Mouse (Mus musculus) small intestine, adult 2 months (tissue): ENCODE measurements at regions not wholly inside any gene's neighbourhood (a gene's known extent, or its start where the extent isn't known, plus 50 kb on each side); places are given as distances from the start of the nearest gene placed in this dataset.

Source experiments
- H3K27ac ChIP-seq: fragments of 200-500 bp; 2 replicates; pipeline ENCODE4 v1.5.1; 2012; ENCODE audit warnings: low read depth, low read length, control low read depth, inconsistent platforms; ENCODE audit not compliant: insufficient read depth
- H3K27me3 ChIP-seq: fragments of 200-500 bp; 2 replicates; pipeline ENCODE4 v1.6.1; 2012; ENCODE audit warnings: mild to moderate bottlenecking, moderate library complexity, low read length, inconsistent platforms; ENCODE audit not compliant: control insufficient read depth, insufficient read depth
- H3K36me3 ChIP-seq: fragments of 200-500 bp; 2 replicates; pipeline ENCODE4 v1.6.1; 2012; ENCODE audit warnings: mild to moderate bottlenecking, low read length, control low read depth, inconsistent platforms; ENCODE audit not compliant: control insufficient read depth, insufficient read depth
- H3K4me1 ChIP-seq: fragments of 200-500 bp; 2 replicates; pipeline ENCODE4 v1.6.1; 2012; ENCODE audit warnings: low read length, inconsistent platforms, mixed read lengths; ENCODE audit not compliant: control insufficient read depth, insufficient read depth, insufficient read length
- H3K4me3 ChIP-seq: fragments of 200-500 bp; 2 replicates; pipeline ENCODE4 v1.5.1; 2012; ENCODE audit warnings: low read depth, mild to moderate bottlenecking, control low read depth, inconsistent platforms, low read length, moderate library complexity
- CTCF ChIP-seq: fragments of 200-500 bp; IDR thresholded peaks from 2 replicates; pipeline ENCODE4 v1.5.1; 2012; ENCODE audit warnings: low read depth, mild to moderate bottlenecking, control low read depth, inconsistent platforms, low read length, moderate library complexity, mixed read lengths; ENCODE audit not compliant: insufficient replicate concordance, insufficient read length; ENCODE audit errors: extremely low read depth
- POLR2A ChIP-seq: fragments of 200-500 bp; IDR thresholded peaks from 2 replicates; pipeline ENCODE4 v1.6.1; 2012; ENCODE audit warnings: low read depth, mild to moderate bottlenecking, control low read depth, inconsistent platforms, low read length, moderate library complexity
- WGBS: fragments of 180-500 bp; shearing (Covaris S2); methylation state at CpG from one replicate; pipeline ENCODE4 v1.1.7; 2018; 5-methylcytosine and 5-hydroxymethylcytosine counted together

- no peak for TF ChIP-seq POLR2A
- no peak for TF ChIP-seq CTCF
- no peak overlapping the region for H3K4me3 ChIP-seq
- H3K36me3 ChIP-seq, result no peaks in the 10 kb centered on the region
- no peaks in the 10 kb centered on the region for H3K27me3 ChIP-seq
- H3K4me1 ChIP-seq, result peaks cover 9% of the 10 kb centered on the region; the same call in 1 of the 2 replicates
- H3K27ac ChIP-seq, result no peak overlapping the region
- 21% methylated on average over 1 of the region's 1 CpGs for WGBS
These were observed 62.1 kb downstream of the P2ry1 start for GRCm38 (mm10) chr3:61064720-61065119.

- Histone ChIP-seq H3K4me1 (peaks cover 9% of the 10 kb centered on the region; the same call in 1 of the 2 replicates), H3K4me3 (no peak overlapping the region), H3K27me3 (no peaks in the 10 kb centered on the region), H3K27ac (no peak overlapping the region), H3K36me3 (no peaks in the 10 kb centered on the region)
- 36% methylated on average over 1 of the region's 1 CpGs for WGBS
- TF ChIP-seq POLR2A, result no peak
- TF ChIP-seq CTCF, result no peak
These were observed 64.5 kb downstream of the P2ry1 start for GRCm38 (mm10) chr3:61067067-61067466.

GRCm38 (mm10) chr3:61068229-61068628, 65.6 kb downstream of the P2ry1 start:
- Histone ChIP-seq H3K36me3 (no peaks in the 10 kb centered on the region), H3K4me3 (no peak overlapping the region), H3K27me3 (no peaks in the 10 kb centered on the region), H3K27ac (peak overlapping the region; percentile 40; the same call in 1 of the 2 replicates), H3K4me1 (peaks cover 9% of the 10 kb centered on the region; the same call in 1 of the 2 replicates)
- TF ChIP-seq POLR2A (no peak), CTCF (no peak)

DNA sequence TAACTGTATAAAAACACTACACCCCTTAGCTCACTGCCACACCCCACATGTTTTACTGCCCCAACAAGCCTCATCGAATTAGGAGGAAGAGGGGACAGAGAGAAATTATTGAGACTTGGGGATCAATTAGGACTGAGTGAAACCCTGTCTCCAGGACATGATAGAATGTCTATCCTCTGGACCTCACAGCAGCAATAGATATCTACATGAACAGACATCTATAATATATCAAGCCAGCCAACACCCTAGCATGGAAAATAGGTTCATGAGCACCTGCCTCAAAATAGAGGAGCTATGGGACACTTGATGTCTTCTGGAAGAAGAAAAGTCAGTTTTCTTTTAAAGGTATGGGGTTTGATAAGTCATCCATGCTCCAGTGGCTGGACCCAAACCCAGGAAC, 68.4 kb downstream of the P2ry1 start:
- Histone ChIP-seq H3K27me3 (no peaks in the 10 kb centered on the region), H3K4me3 (no peak overlapping the region), H3K4me1 (peaks cover 5% of the 10 kb centered on the region; the same call in 1 of the 2 replicates), H3K27ac (no peak overlapping the region), H3K36me3 (no peaks in the 10 kb centered on the region)
- 22% methylated on average over 1 of the region's 1 CpGs for WGBS
- TF ChIP-seq POLR2A (no peak), CTCF (no peak)

DNA sequence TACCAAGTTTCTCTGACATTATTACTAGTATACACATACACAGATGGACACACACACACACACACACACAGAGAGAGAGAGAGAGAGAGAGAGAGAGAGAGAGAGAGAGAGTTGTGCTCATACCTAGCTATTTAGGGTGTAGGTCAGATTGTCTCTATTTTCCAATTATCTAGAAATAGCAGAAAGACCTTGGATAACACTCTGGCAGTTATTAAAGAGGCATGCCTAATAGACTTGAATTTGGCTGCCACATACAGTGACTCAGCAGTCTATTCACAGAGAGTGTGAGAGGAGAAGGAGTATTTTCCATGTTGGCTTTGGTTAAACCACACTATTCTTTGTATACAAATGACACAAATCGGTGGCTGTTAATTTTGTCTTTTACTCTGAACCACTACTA, 69.7 kb downstream of the P2ry1 start:
- Histone ChIP-seq H3K4me1 (peaks cover 2% of the 10 kb centered on the region; the same call in 1 of the 2 replicates), H3K4me3 (no peak overlapping the region), H3K36me3 (no peaks in the 10 kb centered on the region), H3K27ac (no peak overlapping the region), H3K27me3 (no peaks in the 10 kb centered on the region)
- WGBS, result 94% methylated on average over 1 of the region's 1 CpGs
- no peak for TF ChIP-seq CTCF
- no peak for TF ChIP-seq POLR2A

DNA sequence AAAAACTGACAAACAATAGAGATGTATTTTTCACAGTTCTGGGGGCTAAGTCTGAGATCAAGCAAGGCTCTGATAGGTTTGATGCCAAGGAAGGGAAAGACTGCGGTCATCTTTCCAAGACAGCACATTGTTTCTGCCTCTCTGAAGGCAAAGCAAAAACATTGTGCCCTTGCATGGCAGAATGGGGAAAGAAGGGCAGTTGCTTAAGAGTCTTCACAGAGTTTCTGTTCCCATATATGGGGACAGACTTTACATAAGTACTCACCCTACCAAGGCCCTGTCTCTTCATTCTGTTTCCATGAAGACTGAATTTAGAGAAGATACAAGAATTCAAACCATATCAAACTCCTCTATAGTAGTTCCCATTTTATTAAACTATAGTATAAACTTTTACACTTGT, 70.5 kb downstream of the P2ry1 start:
- no peak for TF ChIP-seq CTCF
- no peak for TF ChIP-seq POLR2A

DNA sequence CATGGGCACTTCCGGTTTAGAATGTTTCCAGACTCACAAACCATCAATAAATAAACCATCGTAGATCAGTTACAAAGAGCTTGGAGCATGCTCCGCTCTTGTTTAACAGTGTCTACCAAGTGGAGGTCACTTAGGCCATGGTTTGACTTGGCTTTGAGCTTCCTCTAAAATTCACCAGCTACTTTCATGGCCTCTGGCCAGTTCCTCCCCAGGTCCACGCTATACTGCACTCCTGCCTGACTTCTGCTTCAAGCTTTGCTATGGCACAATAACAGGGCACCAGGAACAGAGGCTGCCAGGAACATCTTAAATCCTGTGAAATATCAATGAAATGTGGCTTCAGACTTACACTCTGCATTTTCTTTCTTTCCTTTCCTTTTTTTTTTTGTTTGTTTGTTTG, 71.2 kb downstream of the P2ry1 start:
- Histone ChIP-seq H3K27ac (no peak overlapping the region), H3K4me3 (no peak overlapping the region), H3K36me3 (no peaks in the 10 kb centered on the region), H3K27me3 (no peaks in the 10 kb centered on the region), H3K4me1 (no peaks in the 10 kb centered on the region)
- WGBS, result 88% methylated on average over 4 of the region's 4 CpGs
- TF ChIP-seq CTCF, result no peak
- no peak for TF ChIP-seq POLR2A

More for the DNA sequence above, 70.5 kb downstream of the P2ry1 start:
- Histone ChIP-seq H3K36me3 (no peaks in the 10 kb centered on the region), H3K27me3 (no peaks in the 10 kb centered on the region), H3K27ac (no peak overlapping the region), H3K4me1 (peaks cover 2% of the 10 kb centered on the region; the same call in 1 of the 2 replicates), H3K4me3 (no peak overlapping the region)
- 95% methylated on average over 1 of the region's 1 CpGs for WGBS

DNA sequence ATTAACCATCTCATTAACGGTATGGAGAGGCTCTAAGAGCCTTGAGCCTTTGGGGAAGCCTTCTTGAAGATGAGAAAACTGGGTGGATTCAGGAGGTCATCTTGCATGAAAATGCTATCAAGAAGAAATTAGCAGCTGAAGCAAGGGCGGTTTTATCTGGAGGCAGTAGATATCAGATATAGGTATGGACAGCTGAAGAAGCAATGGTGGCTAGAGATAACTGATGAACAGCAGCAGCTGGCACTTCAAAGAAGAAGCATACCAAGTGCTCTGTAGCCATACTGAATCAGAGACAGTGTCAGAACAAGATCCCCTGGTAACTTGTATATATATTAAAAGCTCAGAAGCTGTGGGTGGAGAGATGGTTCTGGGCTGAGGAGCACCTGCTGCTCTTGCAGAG, 73.2 kb downstream of the P2ry1 start:
- no peaks in the 10 kb centered on the region for H3K27me3 ChIP-seq
- no peaks in the 10 kb centered on the region for H3K4me1 ChIP-seq
- no peak overlapping the region for H3K27ac ChIP-seq
- WGBS, result 75% methylated on average over 2 of the region's 2 CpGs
- TF ChIP-seq CTCF (no peak), POLR2A (no peak)
- no peak overlapping the region for H3K4me3 ChIP-seq
- no peaks in the 10 kb centered on the region for H3K36me3 ChIP-seq
